27 mouse cellular contexts compared by ENCODE assay signal in genomic region chr9:65917015-65917414, GRCm38 (mm10). TPM values are rescaled to one million over a fixed set of nuclear protein-coding genes. Genes with fewer than 3 reads are reported as not detected.
DNase-seq lines count a peak whose midpoint lies in the region; ATAC-seq and TF ChIP-seq lines count a peak whose summit lies in the region.
"Had no signal": no experiment of that assay in that cellular context is flagged by ENCODE, and none has a peak within 500 bp of the region (broad histone marks: within the 10 kb centered on the region; RNA-seq: fewer than 3 reads in every experiment).

No protein-coding gene starts in this region.

- no peak for TF ChIP-seq EP300 in liver, postnatal 0 days (IDR thresholded peaks at IDR 0.05; ENCODE audit: low read depth)

- peak overlapping the region; percentile 27; the same call in 1 of the 2 replicates for H3K27ac ChIP-seq in heart, embryonic 12.5 days (ENCODE audit: poor library complexity, severe bottlenecking)
- H3K27ac ChIP-seq in liver, embryonic 11.5 days (ENCODE audit: low read depth, low read length), result no peak overlapping the region
- no peak overlapping the region for H3K27ac ChIP-seq in liver, postnatal 0 days (ENCODE audit: low read depth)
- peak overlapping the region; percentile 4; the same call in 1 of the 2 replicates for H3K27ac ChIP-seq in liver, embryonic 13.5 days
- H3K27ac ChIP-seq in liver, embryonic 16.5 days (ENCODE audit: low read length), result no peak overlapping the region
- H3K27ac ChIP-seq: embryonic facial prominence, embryonic 10.5 days; embryonic facial prominence, embryonic 13.5 days; forebrain, embryonic 12.5 days; forebrain, embryonic 15.5 days; hindbrain, embryonic 14.5 days; hindbrain, postnatal 0 days had no signal

- ATAC-seq in heart, embryonic 12.5 days (ENCODE audit: insufficient number of reproducible peaks, low FRiP score), result no peak
- ATAC-seq in liver, embryonic 11.5 days (replicated peaks; ENCODE audit: low FRiP score), result peak; percentile 71; the same call in 1 of the 2 replicates
- no peak for ATAC-seq in liver, postnatal 0 days
- ATAC-seq in liver, embryonic 13.5 days (ENCODE audit: low read depth), result peak; percentile 74
- ATAC-seq in liver, embryonic 16.5 days (ENCODE audit: low read depth), result peak; percentile 59
- ATAC-seq: forebrain, embryonic 15.5 days; hindbrain, postnatal 0 days; Patski had no signal

- peaks cover 10% of the 10 kb centered on the region for H3K4me1 ChIP-seq in heart, embryonic 12.5 days (replicated peaks)
- H3K4me1 ChIP-seq in liver, embryonic 11.5 days (replicated peaks; ENCODE audit: control insufficient read depth, insufficient read depth, low read length), result peaks cover 9% of the 10 kb centered on the region
- peaks cover 4% of the 10 kb centered on the region for H3K4me1 ChIP-seq in liver, postnatal 0 days (ENCODE audit: insufficient read depth)
- peaks cover 32% of the 10 kb centered on the region for H3K4me1 ChIP-seq in liver, embryonic 13.5 days (replicated peaks)
- H3K4me1 ChIP-seq in liver, embryonic 16.5 days (ENCODE audit: control insufficient read depth, low read depth, low read length), result peaks cover 5% of the 10 kb centered on the region; the same call in 1 of the 2 replicates
- H3K4me1 ChIP-seq: embryonic facial prominence, embryonic 10.5 days; embryonic facial prominence, embryonic 13.5 days; forebrain, embryonic 12.5 days; forebrain, embryonic 15.5 days had no signal

- intact Hi-C loops in heart, postnatal 25 days (cut with DNase I), result no loop called here

- H3K36me3 ChIP-seq in heart, embryonic 12.5 days, result no peaks in the 10 kb centered on the region
- H3K36me3 ChIP-seq in liver, embryonic 11.5 days (ENCODE audit: control insufficient read depth, insufficient read depth, low read length), result no peaks in the 10 kb centered on the region
- H3K36me3 ChIP-seq in liver, postnatal 0 days (replicated peaks; ENCODE audit: insufficient read depth, low read length), result no peaks in the 10 kb centered on the region
- no peaks in the 10 kb centered on the region for H3K36me3 ChIP-seq in liver, embryonic 13.5 days
- no peaks in the 10 kb centered on the region for H3K36me3 ChIP-seq in liver, embryonic 16.5 days (ENCODE audit: control insufficient read depth, insufficient read depth)
- H3K36me3 ChIP-seq: embryonic facial prominence, embryonic 10.5 days; embryonic facial prominence, embryonic 13.5 days; forebrain, embryonic 12.5 days; forebrain, embryonic 15.5 days had no signal

- no peak overlapping the region for H3K9ac ChIP-seq in heart, embryonic 12.5 days
- no peak overlapping the region for H3K9ac ChIP-seq in liver, embryonic 11.5 days (ENCODE audit: low read depth, low read length)
- H3K9ac ChIP-seq in liver, postnatal 0 days (replicated peaks), result no peak overlapping the region
- no peak overlapping the region for H3K9ac ChIP-seq in liver, embryonic 13.5 days
- H3K9ac ChIP-seq in liver, embryonic 16.5 days (ENCODE audit: low read depth, low read length), result no peak overlapping the region
- H3K9ac ChIP-seq: embryonic facial prominence, embryonic 13.5 days; forebrain, embryonic 12.5 days; forebrain, embryonic 15.5 days; hindbrain, embryonic 14.5 days had no signal

- WGBS in heart, embryonic 12.5 days, result 77% methylated on average over 1 of the region's 1 CpGs
- 70% methylated on average over 1 of the region's 1 CpGs for WGBS in liver, embryonic 11.5 days
- WGBS in liver, postnatal 0 days (ENCODE audit: insufficient replicate concordance), result 68% methylated on average over 1 of the region's 1 CpGs
- 48% methylated on average over 1 of the region's 1 CpGs for WGBS in liver, embryonic 13.5 days (ENCODE audit: insufficient replicate concordance)
- 43% methylated on average over 1 of the region's 1 CpGs for WGBS in liver, embryonic 16.5 days (ENCODE audit: insufficient replicate concordance)

- no peak overlapping the region for H3K4me2 ChIP-seq in heart, embryonic 12.5 days
- no peak overlapping the region for H3K4me2 ChIP-seq in liver, embryonic 11.5 days
- H3K4me2 ChIP-seq in liver, postnatal 0 days (ENCODE audit: low read depth, low read length), result no peak overlapping the region
- no peak overlapping the region for H3K4me2 ChIP-seq in liver, embryonic 13.5 days
- no peak overlapping the region for H3K4me2 ChIP-seq in liver, embryonic 16.5 days (ENCODE audit: low read depth, low read length)
- H3K4me2 ChIP-seq: embryonic facial prominence, embryonic 13.5 days; forebrain, embryonic 12.5 days; forebrain, embryonic 15.5 days; hindbrain, embryonic 14.5 days had no signal

- TF ChIP-seq CTCF in liver, postnatal 0 days (IDR thresholded peaks at IDR 0.05; ENCODE audit: low read depth), result no peak

- no peak for DNase-seq in heart, postnatal 25 days (ENCODE audit: low spot score)
- no peak for DNase-seq in liver, embryonic 11.5 days (ENCODE audit: low spot score)
- DNase-seq in liver, postnatal 0 days, result no peak
- no peak for DNase-seq in liver, embryonic 13.5 days
- no peak for DNase-seq in retina, embryonic 14.5 days (ENCODE audit: low spot score)
- no peak for DNase-seq in ovary, adult 18-20 months (ENCODE audit: low spot score)
- DNase-seq: adrenal gland, postnatal 10 days; adrenal gland, postnatal 36 days; cerebellum, adult 11 months; cerebellum, adult 2 months; cerebellum, postnatal 10 days; cerebellum, postnatal 36 days; embryo, embryonic 11 days; gastrocnemius, postnatal 25 days; heart, adult 18-20 months; heart, postnatal 4 days had no signal

- H3K4me3 ChIP-seq in heart, embryonic 12.5 days, result no peak overlapping the region
- H3K4me3 ChIP-seq in liver, embryonic 11.5 days (ENCODE audit: low read depth, low read length), result no peak overlapping the region
- H3K4me3 ChIP-seq in liver, postnatal 0 days (ENCODE audit: low read depth, low read length), result no peak overlapping the region
- H3K4me3 ChIP-seq in liver, embryonic 13.5 days (replicated peaks), result no peak overlapping the region
- H3K4me3 ChIP-seq in liver, embryonic 16.5 days (ENCODE audit: low read depth, low read length), result no peak overlapping the region
- H3K4me3 ChIP-seq: embryonic facial prominence, embryonic 10.5 days; embryonic facial prominence, embryonic 13.5 days; erythroblast, embryonic 14.5 days; forebrain, embryonic 12.5 days; forebrain, embryonic 15.5 days had no signal

- no peaks in the 10 kb centered on the region for H3K27me3 ChIP-seq in heart, embryonic 12.5 days (replicated peaks)
- no peaks in the 10 kb centered on the region for H3K27me3 ChIP-seq in liver, embryonic 11.5 days (replicated peaks; ENCODE audit: control insufficient read depth, insufficient read depth, low read length)
- H3K27me3 ChIP-seq in liver, postnatal 0 days (ENCODE audit: insufficient read depth, low read length), result no peaks in the 10 kb centered on the region
- no peaks in the 10 kb centered on the region for H3K27me3 ChIP-seq in liver, embryonic 13.5 days
- no peaks in the 10 kb centered on the region for H3K27me3 ChIP-seq in liver, embryonic 16.5 days (ENCODE audit: control insufficient read depth, insufficient read depth, low read depth, low read length)
- H3K27me3 ChIP-seq: embryonic facial prominence, embryonic 13.5 days; forebrain, embryonic 12.5 days; forebrain, embryonic 15.5 days; Patski had no signal

- no peaks in the 10 kb centered on the region for H3K9me3 ChIP-seq in heart, embryonic 12.5 days (replicated peaks)
- H3K9me3 ChIP-seq in liver, embryonic 11.5 days (ENCODE audit: control insufficient read depth, low read length), result no peaks in the 10 kb centered on the region
- no peaks in the 10 kb centered on the region for H3K9me3 ChIP-seq in liver, postnatal 0 days (ENCODE audit: low read length)
- no peaks in the 10 kb centered on the region for H3K9me3 ChIP-seq in liver, embryonic 13.5 days (replicated peaks)
- H3K9me3 ChIP-seq in liver, embryonic 16.5 days (replicated peaks; ENCODE audit: control insufficient read depth, low read length), result no peaks in the 10 kb centered on the region
- H3K9me3 ChIP-seq: embryonic facial prominence, embryonic 10.5 days; embryonic facial prominence, embryonic 13.5 days; forebrain, embryonic 12.5 days; forebrain, embryonic 15.5 days had no signal

RNA-seq across cellular contexts. Expression of gene Csnk1g1, which starts 8.3 kb away (rescaled TPM):
- polyA plus RNA-seq in heart, embryonic 12.5 days (2016; fragmentation: Nextera tagmentation; extraction: Ambion mirVana), result 11.9 and 16.1 TPM in 2 replicates
- total RNA-seq in heart, postnatal 25 days (2021), result 10 to 100 TPM; 11.9 to 12.0 TPM
- 10.8 and 11.7 TPM in 2 replicates for polyA plus RNA-seq in liver, embryonic 11.5 days (2014; fragmentation: Nextera tagmentation; extraction: Ambion mirVana)
- 1.9 and 2.0 TPM in 2 replicates for polyA plus RNA-seq in liver, postnatal 0 days (2015; fragmentation: Nextera tagmentation; extraction: Ambion mirVana)
- 3.6 and 4.2 TPM in 2 replicates for polyA plus RNA-seq in liver, embryonic 13.5 days (2015; fragmentation: Nextera tagmentation; extraction: Ambion mirVana)
- 3.5 and 3.7 TPM in 2 replicates for polyA plus RNA-seq in liver, embryonic 16.5 days (2015; fragmentation: Nextera tagmentation; extraction: Ambion mirVana)

RNA-seq across cellular contexts. Expression of gene Trip4, which starts 8.4 kb away (rescaled TPM):
- polyA plus RNA-seq in heart, embryonic 12.5 days (2016; fragmentation: Nextera tagmentation; extraction: Ambion mirVana), result 26.5 and 28.2 TPM in 2 replicates
- 10 to 100 TPM; 15.9 to 18.3 TPM for total RNA-seq in heart, postnatal 25 days (2021)
- polyA plus RNA-seq in liver, embryonic 11.5 days (2014; fragmentation: Nextera tagmentation; extraction: Ambion mirVana), result 24.6 and 25.8 TPM in 2 replicates
- polyA plus RNA-seq in liver, postnatal 0 days (2015; fragmentation: Nextera tagmentation; extraction: Ambion mirVana), result 6.8 and 8.7 TPM in 2 replicates
- 12.4 and 14.4 TPM in 2 replicates for polyA plus RNA-seq in liver, embryonic 13.5 days (2015; fragmentation: Nextera tagmentation; extraction: Ambion mirVana)
- polyA plus RNA-seq in liver, embryonic 16.5 days (2015; fragmentation: Nextera tagmentation; extraction: Ambion mirVana), result 9.8 and 11.6 TPM in 2 replicates

RNA-seq across cellular contexts. Expression of gene Pclaf, which starts 27.0 kb away (rescaled TPM):
- 116 and 120 TPM in 2 replicates for polyA plus RNA-seq in heart, embryonic 12.5 days (2016; fragmentation: Nextera tagmentation; extraction: Ambion mirVana)
- total RNA-seq in heart, postnatal 25 days (2021), result under 1 TPM; 0.81 to 0.84 TPM
- 181 and 192 TPM in 2 replicates for polyA plus RNA-seq in liver, embryonic 11.5 days (2014; fragmentation: Nextera tagmentation; extraction: Ambion mirVana)
- 55.8 and 61.7 TPM in 2 replicates for polyA plus RNA-seq in liver, postnatal 0 days (2015; fragmentation: Nextera tagmentation; extraction: Ambion mirVana)
- 121 and 141 TPM in 2 replicates for polyA plus RNA-seq in liver, embryonic 13.5 days (2015; fragmentation: Nextera tagmentation; extraction: Ambion mirVana)
- 68.3 and 78.4 TPM in 2 replicates for polyA plus RNA-seq in liver, embryonic 16.5 days (2015; fragmentation: Nextera tagmentation; extraction: Ambion mirVana)
- total RNA-seq: gastrocnemius, adult 8-10 months had no signal

Comparison
In these comparisons a context has a peak if more than half of its experiments do, and no peak if none do; other contexts are left out.
1. ATAC-seq: peak in liver, embryonic 11.5 days (single experiment), liver, embryonic 13.5 days (single experiment) and liver, embryonic 16.5 days (single experiment); none in heart, embryonic 12.5 days (single experiment) and liver, postnatal 0 days (single experiment).
2. H3K27ac ChIP-seq: peak in heart, embryonic 12.5 days (single experiment) and liver, embryonic 13.5 days (single experiment); none in liver, embryonic 11.5 days (single experiment), liver, postnatal 0 days (single experiment) and liver, embryonic 16.5 days (single experiment).